Mouse (Mus musculus): ENCODE measurements around the gene Cdk6.

DNA sequence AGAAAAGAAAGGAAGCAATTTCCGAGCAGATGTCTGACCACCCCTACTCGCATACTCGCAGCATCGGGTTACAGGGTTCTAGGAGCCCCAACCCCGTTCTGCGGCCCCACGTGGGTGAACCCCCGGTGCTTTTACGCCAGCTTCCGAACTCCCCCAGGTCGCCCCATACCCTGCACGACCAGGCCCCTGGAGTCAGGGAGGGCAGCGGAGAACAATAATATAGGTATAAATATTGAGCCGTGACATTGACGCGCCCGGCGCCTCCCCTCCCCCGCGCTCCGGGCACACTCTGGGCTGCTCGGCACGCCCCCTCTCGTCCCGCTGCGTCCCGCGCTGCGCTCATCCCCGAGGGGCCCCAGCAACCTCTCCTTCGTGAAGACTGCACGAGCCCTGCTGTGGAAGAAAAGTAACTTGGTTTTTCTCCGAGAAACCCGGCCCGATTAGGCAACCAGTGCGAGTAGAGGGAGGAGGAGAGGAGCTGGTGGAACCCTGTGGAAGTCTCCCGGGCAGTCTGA, 2.3 kb downstream of the Cdk6 start:
- TF ChIP-seq CTCF (IDR thresholded peaks at IDR 0.05; ENCODE audit: borderline replicate concordance, extremely low read depth, insufficient read depth, insufficient read length): no peak
- no peak for TF ChIP-seq POLR2A (IDR thresholded peaks at IDR 0.05; ENCODE audit: borderline replicate concordance, extremely low read depth, insufficient read depth, insufficient read length, poor library complexity, severe bottlenecking)
